In genomic region chr8:30331201-30331600, GRCm38 (mm10) we compare ENCODE assay signal across 13 mouse cellular contexts.
"Had no signal": no experiment of that assay in that cellular context is flagged by ENCODE, and none has a peak within 500 bp of the region (broad histone marks: within the 10 kb centered on the region; RNA-seq: fewer than 3 reads in every experiment).

No protein-coding gene starts in this region.

- DNase-seq: cerebellum, adult 8-10 months; cerebellum, adult 9-10 months; cerebellum, adult 9-11 months; embryo, embryonic 11 days; forebrain, postnatal 0 days; gastrocnemius, adult 2 months; gastrocnemius, postnatal 10 days; gastrocnemius, postnatal 14 days; gastrocnemius, postnatal 25 days; gastrocnemius, postnatal 36 days; heart, adult 11 months; heart, adult 18-20 months; heart, adult 2 months had no signal
